Mouse (Mus musculus): ENCODE results near the gene Slc22a12.

Slc22a12 gene

GRCm38 (mm10) chr19:6542367-6543034 is at the start of gene Slc22a12:
Slc22a12 (minus strand) TSS chr19:6543032.
- no peak for DNase-seq (ENCODE audit: low read depth, low spot score)

DNA sequence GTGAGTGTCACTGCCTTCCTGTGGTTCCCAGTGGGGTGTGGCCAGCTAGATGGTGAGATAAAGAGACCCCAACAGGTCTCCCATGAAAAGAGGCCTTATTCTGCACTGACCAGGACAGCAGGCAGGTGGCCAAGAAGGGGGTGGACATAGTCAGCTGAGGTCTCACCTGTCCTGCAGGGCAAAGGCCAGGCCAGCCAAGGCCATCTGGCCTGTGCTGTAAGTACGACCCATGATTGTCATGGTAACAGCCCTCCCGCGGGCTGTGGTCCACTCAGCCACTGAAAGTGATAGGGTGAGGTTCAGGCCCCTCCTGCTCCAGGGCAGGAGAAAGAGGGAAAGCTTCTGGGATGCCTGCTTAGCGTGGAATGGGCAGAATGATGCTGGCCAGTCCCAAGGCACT is 29.2 kb upstream of the Slc22a12 start:
- DNase-seq (ENCODE audit: low read depth, low spot score) = no peak

DNA sequence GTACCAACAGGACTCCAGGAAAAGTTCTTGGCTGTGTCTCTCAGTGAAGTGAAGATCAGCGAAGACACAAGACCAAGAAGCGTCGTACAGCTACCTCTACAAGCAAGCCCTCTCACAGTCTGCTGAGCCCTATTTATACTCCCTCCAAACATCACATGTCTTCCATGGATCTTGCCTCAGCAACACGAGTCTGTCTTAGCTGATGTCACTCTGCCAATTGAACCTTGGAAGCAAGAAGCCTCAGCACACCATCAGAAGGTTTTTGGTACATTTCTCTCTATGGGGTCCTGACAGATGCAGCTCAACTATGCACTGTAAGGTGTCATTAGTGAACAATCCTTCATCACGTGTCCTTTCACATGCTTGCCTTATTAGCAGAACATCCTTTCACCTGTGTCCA is 28.6 kb upstream of the Slc22a12 start:
- no peak for DNase-seq (ENCODE audit: low read depth, low spot score)

DNA sequence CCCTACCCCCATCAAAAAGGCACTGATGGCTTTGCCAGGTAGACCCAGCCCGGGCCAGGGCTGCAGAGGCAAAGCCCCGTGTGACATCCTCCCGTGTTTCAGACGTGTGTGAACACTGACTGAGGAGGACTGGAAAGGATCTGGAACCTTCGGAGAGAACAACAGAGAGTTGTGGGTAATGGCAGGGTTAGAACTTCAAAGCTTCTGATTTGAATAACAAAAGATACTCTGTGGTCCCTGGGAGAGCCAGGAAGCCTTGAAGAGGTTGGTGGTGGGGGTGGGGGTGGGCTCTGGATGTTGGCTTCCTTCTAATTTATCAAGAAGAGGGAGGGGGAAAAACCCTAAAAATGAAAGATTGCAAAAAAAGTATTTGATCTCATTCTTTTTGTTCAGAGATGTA is 26.7 kb upstream of the Slc22a12 start:
- peak; percentile 60 for DNase-seq (ENCODE audit: low read depth, low spot score)

DNA sequence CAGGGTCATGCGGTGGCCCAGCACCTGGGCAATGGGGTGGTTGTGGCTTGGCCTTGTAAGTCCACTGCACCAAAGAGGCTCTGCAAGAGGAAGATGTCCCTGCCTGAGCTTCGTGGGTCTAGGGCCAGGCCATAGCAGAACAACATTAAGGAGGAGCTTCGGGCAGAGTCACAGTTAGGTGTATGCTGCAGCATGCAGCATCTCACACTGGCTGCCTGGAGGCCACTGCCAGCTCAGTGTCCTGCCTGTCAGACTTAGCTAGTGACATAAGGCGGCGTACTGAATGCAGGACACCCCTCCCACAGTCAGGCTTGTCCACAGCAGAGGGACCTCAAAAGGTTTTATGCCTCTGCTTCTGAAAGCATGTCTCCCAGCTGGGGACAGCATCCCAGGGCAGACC is 26.2 kb upstream of the Slc22a12 start:
- DNase-seq (ENCODE audit: low read depth, low spot score) = no peak

GRCm38 (mm10) chr19:6566450-6566849 is 23.6 kb upstream of the Slc22a12 start:
- DNase-seq (ENCODE audit: low read depth, low spot score) = no peak

DNA sequence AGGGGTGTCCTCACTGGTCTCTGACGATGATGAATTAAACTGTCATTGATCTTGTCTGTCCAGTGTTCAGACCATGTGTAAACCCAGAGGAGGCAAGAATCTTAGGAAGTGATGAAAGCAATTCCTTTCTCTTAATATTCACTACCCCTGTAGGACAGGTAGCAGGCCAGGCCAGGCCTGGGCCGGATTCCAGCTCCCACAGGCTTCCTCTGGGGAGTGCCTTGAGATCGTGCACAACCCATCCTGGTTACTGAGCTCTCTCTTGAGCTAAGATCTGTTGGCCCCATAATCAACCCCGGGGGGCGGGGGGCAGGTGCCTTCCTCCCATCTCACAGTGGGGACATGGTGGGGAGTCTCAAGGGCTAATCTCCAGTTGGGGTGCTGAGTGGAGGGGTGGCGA is 22.3 kb upstream of the Slc22a12 start:
- DNase-seq (ENCODE audit: low read depth, low spot score) = no peak

DNA sequence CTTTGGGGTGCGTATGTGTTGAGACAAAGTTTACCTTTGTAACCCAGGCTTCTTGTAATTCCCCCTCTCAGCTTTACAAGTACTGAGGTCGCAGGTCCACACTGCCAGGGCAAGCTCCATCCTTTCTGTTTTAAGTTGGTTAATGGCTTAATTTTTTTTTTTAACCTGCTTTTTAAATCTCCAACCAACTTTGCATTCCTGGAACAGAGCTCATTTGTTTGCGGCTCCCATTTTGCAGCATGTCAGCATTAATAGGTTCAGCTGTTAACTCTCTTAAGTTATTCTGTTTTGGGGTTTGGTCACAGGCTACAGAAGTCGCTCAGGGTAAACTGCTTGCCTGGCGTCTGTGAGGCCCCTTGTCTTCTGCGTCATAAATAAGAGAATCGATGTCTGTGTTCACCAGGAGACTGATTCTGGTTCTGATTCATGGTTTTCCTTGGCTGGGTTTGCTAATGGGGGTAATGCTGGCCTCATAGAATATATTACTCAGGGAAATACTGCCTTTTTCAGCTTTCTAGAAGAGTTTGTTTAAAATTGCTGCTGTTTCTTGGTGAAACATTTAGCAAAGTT is 17.5 kb upstream of the Slc22a12 start:
- no peak for DNase-seq (ENCODE audit: low read depth, low spot score)

GRCm38 (mm10) chr19:6559576-6559975 is 16.7 kb upstream of the Slc22a12 start:
- DNase-seq (ENCODE audit: low read depth, low spot score) = no peak

DNA sequence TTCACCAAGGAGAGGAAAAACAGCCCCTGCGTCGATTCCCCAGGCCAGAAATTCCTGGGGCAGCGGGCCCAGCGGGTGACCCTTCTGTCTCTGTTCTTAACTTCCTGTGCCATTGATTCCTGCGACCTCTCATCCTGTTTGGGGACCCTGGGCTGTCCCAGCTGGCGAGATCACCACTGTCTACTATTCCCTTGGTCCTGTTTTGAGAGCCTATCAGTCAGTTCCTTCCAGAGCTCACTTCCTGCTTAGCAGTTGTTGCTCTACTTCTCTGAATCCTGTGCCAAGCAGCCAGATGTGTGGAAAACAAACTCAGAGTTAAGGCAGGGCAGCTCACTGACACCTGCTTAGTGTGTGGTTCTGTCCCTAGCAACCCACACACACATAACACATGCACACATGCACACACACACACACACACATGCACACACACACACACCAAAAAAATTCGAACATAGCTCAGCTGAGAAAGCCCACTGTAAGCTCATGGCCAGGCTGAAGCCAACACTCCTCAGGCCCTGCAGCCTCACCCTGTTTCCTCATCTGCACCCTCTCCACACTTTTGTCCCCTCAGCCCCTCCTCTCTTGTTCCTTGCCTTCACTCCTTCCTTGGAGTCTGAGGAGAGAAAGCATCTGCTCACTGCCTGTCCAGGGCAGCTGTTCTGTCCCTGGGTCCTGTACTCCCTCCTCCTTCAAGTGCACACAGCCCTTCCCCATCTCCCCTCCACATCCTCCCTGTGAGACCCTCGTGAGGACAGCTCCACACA is 11.2 kb upstream of the Slc22a12 start:
- no peak for DNase-seq (ENCODE audit: low read depth, low spot score)

DNA sequence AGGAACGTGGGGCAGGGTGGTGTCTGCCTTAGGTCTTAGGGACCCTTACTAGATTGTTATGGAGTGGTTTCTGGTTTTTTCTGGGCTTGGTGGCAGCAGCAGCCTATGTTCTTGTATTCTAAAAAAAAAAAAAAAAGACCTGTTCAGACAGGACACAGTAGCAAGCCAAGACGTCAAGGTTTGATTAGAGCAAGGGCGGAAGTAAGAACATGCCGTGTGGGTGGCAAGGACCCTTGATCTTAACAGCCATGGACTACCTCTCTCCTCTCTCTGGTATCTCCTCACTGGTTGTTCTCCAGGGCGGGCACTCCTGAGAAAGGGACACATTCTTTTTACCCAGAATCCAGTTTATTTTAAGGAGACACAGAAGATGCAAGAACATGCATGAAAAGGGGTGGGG is 10.3 kb upstream of the Slc22a12 start:
- no peak for DNase-seq (ENCODE audit: low read depth, low spot score)

GRCm38 (mm10) chr19:6552302-6553028 is 9.6 kb upstream of the Slc22a12 start:
- DNase-seq (ENCODE audit: low read depth, low spot score) = peak; percentile 83

GRCm38 (mm10) chr19:6551215-6551614 is 8.4 kb upstream of the Slc22a12 start:
- DNase-seq (ENCODE audit: low read depth, low spot score) = no peak

GRCm38 (mm10) chr19:6549566-6549965 is 6.7 kb upstream of the Slc22a12 start:
- DNase-seq (ENCODE audit: low read depth, low spot score) = no peak

GRCm38 (mm10) chr19:6548431-6549410 is 5.9 kb upstream of the Slc22a12 start:
- DNase-seq (ENCODE audit: low read depth, low spot score) = no peak

DNA sequence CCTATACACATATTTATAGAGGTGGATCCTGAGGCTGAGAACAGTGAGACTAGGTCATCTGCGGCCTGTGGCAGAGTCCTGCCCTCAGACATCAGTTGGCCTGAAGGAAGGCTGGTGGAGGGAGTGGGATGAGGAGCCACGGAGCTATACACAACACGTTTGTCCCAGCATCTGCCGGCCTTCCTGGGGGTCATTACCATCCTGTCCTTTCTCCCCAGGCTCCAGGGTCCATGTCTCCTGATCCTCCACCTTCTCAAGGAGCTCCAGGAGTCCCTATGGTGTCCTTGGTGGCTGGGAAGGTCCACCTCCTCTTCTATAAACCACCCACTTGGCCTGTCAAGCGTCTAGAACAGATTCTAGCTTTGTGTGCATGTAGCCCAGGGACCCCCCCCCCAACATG is 5.0 kb upstream of the Slc22a12 start:
- no peak for DNase-seq (ENCODE audit: low read depth, low spot score)

GRCm38 (mm10) chr19:6546096-6546495 is 3.3 kb upstream of the Slc22a12 start:
- no peak for DNase-seq (ENCODE audit: low read depth, low spot score)

DNA sequence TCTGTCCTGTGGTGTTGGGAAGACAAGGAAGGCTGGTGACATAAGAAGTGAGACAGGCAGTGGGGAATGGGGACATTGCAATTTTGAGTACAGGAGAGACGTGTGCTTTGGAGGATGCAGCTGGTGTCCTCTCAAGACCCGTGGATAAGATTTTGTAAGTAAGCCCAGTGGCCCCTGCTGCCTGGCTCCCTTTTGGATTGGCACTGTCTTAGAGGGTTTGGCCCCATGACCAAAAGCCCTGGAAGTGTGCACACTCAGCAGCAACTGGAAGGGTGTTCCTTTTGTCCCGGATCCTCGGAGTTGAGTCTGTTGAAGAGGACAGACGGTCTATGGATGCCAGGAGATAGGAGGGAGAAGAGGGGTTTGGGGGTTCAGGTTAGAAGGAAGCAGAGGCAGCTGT is 2.6 kb upstream of the Slc22a12 start:
- no peak for DNase-seq (ENCODE audit: low read depth, low spot score)

DNA sequence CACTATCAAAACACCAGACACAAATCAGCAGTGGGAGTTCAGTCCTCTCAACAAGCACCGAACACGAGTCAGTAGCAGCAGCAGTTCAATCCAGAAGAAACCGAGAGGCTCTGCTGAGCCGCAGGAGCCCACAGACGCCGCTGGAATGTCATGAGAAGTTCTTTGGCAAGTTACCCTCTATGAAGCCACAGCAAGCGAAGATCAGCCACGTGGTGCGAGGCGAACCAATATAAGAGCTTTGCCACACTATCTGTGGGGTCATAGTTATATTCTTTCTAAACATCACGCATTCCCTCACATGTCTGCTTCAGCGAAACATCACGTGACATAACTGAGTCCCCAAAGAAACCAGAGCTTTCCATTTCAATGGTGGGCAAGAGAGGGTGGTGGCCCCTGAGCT is 1.9 kb upstream of the Slc22a12 start:
- no peak for DNase-seq (ENCODE audit: low read depth, low spot score)

GRCm38 (mm10) chr19:6543518-6543917 is 686 bp upstream of the Slc22a12 start:
- DNase-seq (ENCODE audit: low read depth, low spot score) = no peak

DNA sequence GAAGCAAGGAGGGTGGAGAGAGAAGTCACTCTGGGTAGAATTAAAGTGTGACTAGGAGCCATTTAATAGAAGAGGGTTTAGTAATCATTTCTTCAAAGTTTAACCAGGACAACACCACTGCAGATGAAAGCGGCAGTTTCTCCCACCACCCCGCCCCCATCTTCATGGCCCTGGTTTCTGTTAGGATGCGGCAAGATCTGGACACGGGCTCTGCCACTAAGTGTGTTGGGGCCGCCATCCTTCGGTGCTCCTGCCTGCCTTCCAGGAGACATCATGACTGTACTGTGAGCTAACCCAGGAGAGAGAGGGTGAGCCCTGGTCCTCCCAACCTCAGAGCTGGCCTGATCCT is 177 bp upstream of the Slc22a12 start:
- DNase-seq (ENCODE audit: low read depth, low spot score) = no peak

Measured in R1 (cell line).